Mouse (Mus musculus) neural tube, embryonic 13.5 days (tissue): ENCODE results near the gene Mum1. TPM values are rescaled to one million over a fixed set of nuclear protein-coding genes. Genes with fewer than 3 reads are reported as not detected.
"Not testable (repeated sequence)": the region's sequence is repeated elsewhere in the genome, so short reads cannot be mapped to it uniquely, and the experiment has no call there.

Source experiments
- ATAC-seq: fragments of 200-750 bp; cut with Nextera tagmentation; 2 replicates; pipeline ENCODE4 v1.8.0; 2017; ENCODE audit warnings: low read depth, mild to moderate bottlenecking, moderate TSS enrichment, moderate library complexity
- H3K27ac ChIP-seq: fragments of 300-500 bp; sonication (generic); replicated peaks from 2 replicates; pipeline ENCODE4 v1.5.1; 2015; ENCODE audit warnings: moderate library complexity, mild to moderate bottlenecking, inconsistent platforms
- H3K27me3 ChIP-seq: fragments of 300-500 bp; sonication (generic); 2 replicates; pipeline ENCODE4 v1.6.1; 2015; ENCODE audit warnings: mild to moderate bottlenecking, inconsistent platforms
- H3K36me3 ChIP-seq: fragments of 300-500 bp; sonication (generic); 2 replicates; pipeline ENCODE4 v1.6.1; 2015; ENCODE audit warnings: mild to moderate bottlenecking, inconsistent platforms
- H3K4me1 ChIP-seq: fragments of 300-500 bp; sonication (generic); replicated peaks from 2 replicates; pipeline ENCODE4 v1.6.1; 2015; ENCODE audit warnings: inconsistent platforms
- H3K4me2 ChIP-seq: fragments of 300-500 bp; sonication (generic); 2 replicates; pipeline ENCODE4 v1.6.1; 2015; ENCODE audit warnings: inconsistent platforms, mild to moderate bottlenecking, moderate library complexity
- H3K4me3 ChIP-seq: fragments of 300-500 bp; sonication (generic); 2 replicates; pipeline ENCODE4 v1.5.1; 2015; ENCODE audit warnings: mild to moderate bottlenecking, inconsistent platforms
- H3K9ac ChIP-seq: fragments of 300-500 bp; sonication (generic); 2 replicates; pipeline ENCODE4 v1.6.1; 2015; ENCODE audit warnings: moderate library complexity, mild to moderate bottlenecking, inconsistent platforms
- H3K9me3 ChIP-seq: fragments of 300-500 bp; sonication (generic); 2 replicates; pipeline ENCODE4 v1.6.1; 2016; ENCODE audit warnings: inconsistent platforms
- WGBS: fragments of 180-500 bp; shearing (Covaris S2); methylation state at CpG from one replicate; pipeline ENCODE4 v1.1.7; 2015; 5-methylcytosine and 5-hydroxymethylcytosine counted together
- polyA plus RNA-seq: library from polyadenylated mRNA; unstranded; fragments of >200 nt; fragmentation: Nextera tagmentation; extraction: Ambion mirVana; gene quantifications from 2 replicates; pipeline ENCODE4 v1.2.1, GENCODE M21; 2015

Gene Mum1
- polyA plus RNA-seq, 1 experiment from 2014 or later: 46.5 TPM

DNA sequence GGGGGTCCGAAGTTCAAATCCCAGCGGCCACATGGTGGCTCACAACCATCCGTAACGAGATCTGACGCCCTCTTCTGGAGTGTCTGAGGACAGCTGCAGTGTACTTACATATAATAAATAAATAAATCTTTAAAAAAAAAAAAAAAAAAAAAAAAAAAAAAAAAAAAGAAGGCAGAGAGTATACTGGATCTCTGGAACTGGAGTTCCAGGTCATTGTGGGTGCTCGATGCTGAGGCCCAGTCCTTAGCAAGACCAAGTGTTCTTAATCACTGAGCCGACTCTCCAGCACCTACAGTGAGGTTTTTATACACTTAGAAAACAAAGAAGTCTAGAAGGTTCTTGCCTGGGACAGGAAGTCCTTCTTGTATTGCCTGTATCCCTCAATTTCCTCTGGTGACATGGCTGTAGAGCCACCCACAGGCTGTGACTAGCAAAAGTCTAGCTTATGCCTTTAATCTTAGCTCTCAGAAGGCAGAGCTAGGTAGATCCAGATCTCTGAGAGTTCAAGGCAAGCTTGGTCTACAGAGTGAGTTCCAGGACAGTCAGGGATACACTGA is 14.6 kb upstream of the Mum1 start:
- H3K9ac ChIP-seq, H3K9me3 ChIP-seq, H3K4me2 ChIP-seq, H3K36me3 ChIP-seq, ATAC-seq, H3K4me3 ChIP-seq, H3K27ac ChIP-seq, H3K27me3 ChIP-seq: not testable (repeated sequence)
- WGBS: 72% methylated on average over 7 of the region's 7 CpGs
- H3K4me1 ChIP-seq: peaks cover 36% of the 10 kb centered on the region

- no peaks in the 10 kb centered on the region for H3K36me3 ChIP-seq
- no peaks in the 10 kb centered on the region for H3K9me3 ChIP-seq
- H3K27ac ChIP-seq: no peak overlapping the region; the same call in 1 of the 2 replicates
- no peaks in the 10 kb centered on the region for H3K27me3 ChIP-seq
- H3K4me3 ChIP-seq: no peak overlapping the region
- no peak overlapping the region for H3K4me2 ChIP-seq
- WGBS: 14% methylated on average over 16 of the region's 16 CpGs
- no peak for ATAC-seq
- peak overlapping the region; percentile 35; the same call in 1 of the 2 replicates for H3K9ac ChIP-seq
- peaks cover 14% of the 10 kb centered on the region for H3K4me1 ChIP-seq
These were observed 11.0 kb upstream of the Mum1 start for GRCm38 (mm10) chr10:80215048-80215772.

GRCm38 (mm10) chr10:80220676-80221075 is 5.6 kb upstream of the Mum1 start:
- no peaks in the 10 kb centered on the region for H3K27me3 ChIP-seq
- 29% methylated on average over 6 of the region's 9 CpGs for WGBS
- H3K4me3 ChIP-seq: no peak overlapping the region
- no peaks in the 10 kb centered on the region for H3K36me3 ChIP-seq
- H3K9me3 ChIP-seq: no peaks in the 10 kb centered on the region
- H3K9ac ChIP-seq: no peak overlapping the region
- no peak overlapping the region for H3K4me2 ChIP-seq
- ATAC-seq: no peak
- H3K4me1 ChIP-seq: peaks cover 7% of the 10 kb centered on the region; the same call in 1 of the 2 replicates
- H3K27ac ChIP-seq: no peak overlapping the region

DNA sequence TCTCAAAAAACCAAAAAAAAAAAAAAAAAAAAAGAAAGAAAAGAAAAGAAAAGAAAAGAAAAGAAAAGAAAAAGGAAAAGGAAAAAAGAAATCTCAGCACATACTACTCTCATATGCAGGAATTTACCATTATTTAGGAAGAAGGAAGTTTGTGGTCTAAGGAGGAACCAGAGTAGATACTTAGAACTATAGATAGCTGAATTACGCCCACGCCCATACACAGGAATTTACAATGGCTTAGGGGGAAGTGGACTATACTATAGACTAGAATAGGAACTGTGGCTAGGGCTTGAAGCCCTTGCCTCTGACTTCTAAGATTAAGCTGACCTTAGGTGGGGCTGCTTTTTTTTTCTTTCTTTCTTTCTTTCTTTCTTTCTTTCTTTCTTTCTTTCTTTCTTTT is 3.1 kb upstream of the Mum1 start:
- H3K9ac ChIP-seq, H3K36me3 ChIP-seq, ATAC-seq, H3K4me3 ChIP-seq, H3K27ac ChIP-seq, H3K27me3 ChIP-seq, H3K9me3 ChIP-seq, H3K4me2 ChIP-seq: not testable (repeated sequence)
- 82% methylated on average over 2 of the region's 2 CpGs for whole genome bisulfite sequencing
- H3K4me1 ChIP-seq: peaks cover 22% of the 10 kb centered on the region

GRCm38 (mm10) chr10:80226071-80226415 is 191 bp upstream of the Mum1 start:
- no peak for ATAC-seq

DNA sequence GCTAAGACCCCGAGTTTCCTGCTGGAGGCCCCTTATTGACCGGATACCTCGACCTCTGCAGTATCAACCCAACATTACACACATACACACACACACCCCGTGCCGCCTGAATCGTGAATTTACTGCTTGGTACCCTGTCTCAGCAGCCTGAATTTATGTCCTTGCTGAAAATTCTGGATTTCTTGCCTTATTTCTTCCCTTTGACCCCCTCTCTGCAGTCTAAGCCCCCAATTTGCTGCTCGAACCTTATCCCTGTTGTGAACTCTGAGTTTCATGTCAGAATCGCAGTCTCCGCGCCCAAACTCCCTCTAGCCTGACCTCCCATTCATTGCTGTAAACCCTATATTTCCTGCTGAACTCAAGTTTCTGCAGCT is 919 bp downstream of the Mum1 start:
- no peaks in the 10 kb centered on the region for H3K9me3 ChIP-seq
- ATAC-seq: peak; percentile 25
- H3K27me3 ChIP-seq: no peaks in the 10 kb centered on the region
- H3K4me3 ChIP-seq: peak overlapping the region; percentile 83
- H3K36me3 ChIP-seq: peaks cover 23% of the 10 kb centered on the region
- peak overlapping the region; percentile 97 for H3K9ac ChIP-seq
- H3K27ac ChIP-seq: peak overlapping the region; percentile 96
- H3K4me2 ChIP-seq: peak overlapping the region; percentile 94
- H3K4me1 ChIP-seq: peaks cover 49% of the 10 kb centered on the region
- 5% methylated on average over 10 of the region's 10 CpGs for WGBS

More at GRCm38 (mm10) chr10:80226071-80226415, 191 bp upstream of the Mum1 start:
- Histone ChIP-seq H3K27me3 (no peaks in the 10 kb centered on the region), H3K9ac (peak overlapping the region; percentile 60), H3K4me2 (peak overlapping the region; percentile 94), H3K36me3 (peaks cover 14% of the 10 kb centered on the region), H3K4me1 (peaks cover 48% of the 10 kb centered on the region), H3K4me3 (peak overlapping the region; percentile 83), H3K27ac (peak overlapping the region; percentile 96), H3K9me3 (no peaks in the 10 kb centered on the region)
- under 1% methylated on average over 14 of the region's 14 CpGs for WGBS

DNA sequence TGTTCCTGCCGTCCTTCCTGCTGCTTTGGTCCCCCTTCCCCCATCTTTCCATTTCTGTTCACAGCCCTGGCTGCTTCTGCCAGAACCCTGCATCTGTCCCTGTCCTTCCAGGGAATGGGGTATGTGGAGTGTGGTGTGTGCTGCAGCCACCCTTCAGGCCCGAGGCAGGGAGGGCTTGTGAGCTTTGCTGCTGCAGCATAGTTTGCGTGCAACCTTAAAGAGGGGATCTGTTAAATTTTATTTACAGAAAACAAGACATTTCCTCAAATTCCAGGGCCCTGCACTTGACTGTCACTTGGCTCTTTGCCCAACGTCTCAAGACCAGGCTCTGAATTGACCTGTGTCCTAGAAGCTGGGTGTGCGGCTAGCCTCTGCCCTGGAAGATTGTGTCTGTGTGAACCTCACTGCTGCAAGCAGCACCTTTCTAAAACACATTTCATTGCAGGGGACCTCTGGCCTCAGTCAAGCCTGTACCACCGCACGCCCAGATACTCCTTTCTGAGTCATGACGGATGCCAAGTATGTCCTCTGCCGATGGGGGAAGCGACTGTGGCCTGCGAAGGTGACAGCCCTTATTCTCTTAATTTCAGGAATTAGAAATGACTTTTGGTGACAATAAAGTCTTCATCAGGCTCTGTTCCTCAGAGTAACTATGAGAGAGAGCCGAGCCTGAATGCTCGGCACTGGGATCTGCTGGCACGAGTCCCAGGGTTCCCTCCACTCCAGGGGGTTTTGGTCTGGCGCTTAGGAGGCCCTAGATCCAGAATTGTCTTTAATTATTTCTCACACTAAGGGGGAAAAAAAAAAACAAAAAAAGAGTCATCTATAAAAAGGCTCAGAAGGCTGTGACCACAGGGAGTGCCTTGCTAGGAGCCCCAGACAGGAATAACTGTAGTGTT is 1.9 kb downstream of the Mum1 start:
- peak overlapping the region; percentile 97 for H3K9ac ChIP-seq
- peak overlapping the region; percentile 83 for H3K4me3 ChIP-seq
- peak overlapping the region; percentile 94 for H3K4me2 ChIP-seq
- ATAC-seq: no peak
- no peaks in the 10 kb centered on the region for H3K27me3 ChIP-seq
- H3K27ac ChIP-seq: peak overlapping the region; percentile 96
- H3K36me3 ChIP-seq: peaks cover 33% of the 10 kb centered on the region
- H3K9me3 ChIP-seq: no peaks in the 10 kb centered on the region
- H3K4me1 ChIP-seq: peaks cover 59% of the 10 kb centered on the region
- WGBS: 45% methylated on average over 15 of the region's 15 CpGs

GRCm38 (mm10) chr10:80236145-80236825 is 10.1 kb downstream of the Mum1 start:
- no peaks in the 10 kb centered on the region for H3K27me3 ChIP-seq
- H3K4me1 ChIP-seq: peaks cover 15% of the 10 kb centered on the region
- H3K4me2 ChIP-seq: no peak overlapping the region
- no peak overlapping the region for H3K27ac ChIP-seq
- no peaks in the 10 kb centered on the region for H3K9me3 ChIP-seq
- H3K4me3 ChIP-seq: no peak overlapping the region
- no peak overlapping the region for H3K9ac ChIP-seq
- no peak for ATAC-seq
- 95% methylated on average over 13 of the region's 13 CpGs for WGBS
- peaks cover 100% of the 10 kb centered on the region for H3K36me3 ChIP-seq

DNA sequence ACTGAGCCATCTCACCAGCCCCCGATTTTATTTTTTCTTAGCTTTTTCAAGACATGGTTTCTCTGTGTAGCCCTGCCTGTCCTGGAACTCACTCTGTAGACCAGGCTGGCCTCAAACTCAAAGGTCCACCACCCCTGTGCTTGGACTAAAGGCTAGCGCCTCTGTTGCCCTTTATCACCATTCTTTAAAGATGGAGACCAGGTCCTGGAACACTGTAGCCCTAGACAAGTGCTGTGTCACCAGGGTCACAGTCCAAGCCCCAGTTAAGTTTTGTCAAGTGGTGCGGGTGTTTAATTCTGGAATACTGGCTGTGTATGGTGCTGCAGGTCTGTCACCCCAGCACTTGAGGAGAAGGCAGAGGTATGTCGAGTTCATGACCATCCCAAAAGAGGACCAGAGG is 10.8 kb downstream of the Mum1 start:
- ATAC-seq: no peak
- Histone ChIP-seq H3K27me3 (no peaks in the 10 kb centered on the region), H3K27ac (no peak overlapping the region), H3K9ac (no peak overlapping the region), H3K4me1 (peaks cover 15% of the 10 kb centered on the region), H3K4me2 (no peak overlapping the region), H3K9me3 (no peaks in the 10 kb centered on the region), H3K4me3 (no peak overlapping the region), H3K36me3 (peaks cover 100% of the 10 kb centered on the region)
- 88% methylated on average over 4 of the region's 4 CpGs for WGBS

- 85% methylated on average over 3 of the region's 3 CpGs for WGBS
These were observed 12.1 kb downstream of the Mum1 start for GRCm38 (mm10) chr10:80238306-80238705.

DNA sequence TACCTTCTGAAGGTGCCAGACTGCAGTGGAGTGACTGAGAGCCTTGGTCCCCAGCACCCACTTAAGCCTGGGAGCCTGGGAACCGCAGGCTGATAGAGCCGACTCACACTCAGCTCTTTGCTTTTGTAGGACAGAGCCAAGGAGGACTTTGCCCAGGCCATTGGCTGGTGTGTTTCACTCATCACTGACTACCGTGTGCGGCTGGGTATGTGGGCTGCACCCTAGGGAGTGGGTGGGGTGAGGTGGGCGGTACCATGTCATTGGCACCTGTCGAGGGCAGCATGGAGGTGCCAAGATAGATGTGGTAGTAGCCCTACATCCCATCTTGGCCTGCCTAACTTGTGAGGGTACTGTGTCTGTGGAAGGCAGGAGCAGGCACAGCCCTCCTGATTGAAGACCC is 13.6 kb downstream of the Mum1 start:
- Histone ChIP-seq H3K27ac (no peak overlapping the region), H3K4me1 (no peaks in the 10 kb centered on the region; the same call in 1 of the 2 replicates), H3K27me3 (no peaks in the 10 kb centered on the region), H3K9me3 (no peaks in the 10 kb centered on the region), H3K4me2 (no peak overlapping the region), H3K36me3 (peaks cover 97% of the 10 kb centered on the region), H3K9ac (no peak overlapping the region), H3K4me3 (no peak overlapping the region)
- no peak for ATAC-seq
- whole genome bisulfite sequencing: 93% methylated on average over 6 of the region's 6 CpGs

More at GRCm38 (mm10) chr10:80238306-80238705, 12.1 kb downstream of the Mum1 start:
- Histone ChIP-seq H3K4me2 (no peak overlapping the region), H3K27ac (no peak overlapping the region), H3K4me1 (peaks cover 3% of the 10 kb centered on the region), H3K36me3 (peaks cover 100% of the 10 kb centered on the region), H3K9me3 (no peaks in the 10 kb centered on the region), H3K27me3 (no peaks in the 10 kb centered on the region), H3K9ac (no peak overlapping the region), H3K4me3 (no peak overlapping the region)
- no peak for ATAC-seq
